In genomic region chr11:119807431-119808031, GRCm38 (mm10) we compare ENCODE assay signal across 11 mouse cellular contexts.
DNase-seq lines count a peak whose midpoint lies in the region; ATAC-seq and TF ChIP-seq lines count a peak whose summit lies in the region.
"Had no signal": no experiment of that assay in that cellular context is flagged by ENCODE, and none has a peak within 500 bp of the region (broad histone marks: within the 10 kb centered on the region; RNA-seq: fewer than 3 reads in every experiment).

No protein-coding gene starts in this region.

- no peaks in the 10 kb centered on the region for H3K27me3 ChIP-seq in hindbrain, embryonic 10.5 days (ENCODE audit: insufficient read depth, poor library complexity, severe bottlenecking)
- H3K27me3 ChIP-seq in hindbrain, postnatal 0 days (ENCODE audit: insufficient read depth, low read length), result no peaks in the 10 kb centered on the region
- H3K27me3 ChIP-seq in midbrain, embryonic 16.5 days (ENCODE audit: control insufficient read depth, insufficient read depth, low read depth, low read length), result no peaks in the 10 kb centered on the region
- no peaks in the 10 kb centered on the region for H3K27me3 ChIP-seq in heart, embryonic 11.5 days (ENCODE audit: control insufficient read depth, insufficient read depth, low read length)
- H3K27me3 ChIP-seq: stomach, embryonic 15.5 days had no signal

- TF ChIP-seq CTCF in hindbrain, postnatal 0 days (IDR thresholded peaks at IDR 0.05; ENCODE audit: low read depth), result no peak
- no peak for TF ChIP-seq CTCF in bone marrow, adult 2 months (IDR thresholded peaks at IDR 0.05; ENCODE audit: control insufficient read depth, insufficient read depth, low read length)

- no peak overlapping the region for H3K4me2 ChIP-seq in hindbrain, postnatal 0 days (ENCODE audit: low read depth, low read length)
- H3K4me2 ChIP-seq in midbrain, embryonic 16.5 days (ENCODE audit: low read length), result no peak overlapping the region
- no peak overlapping the region for H3K4me2 ChIP-seq in heart, embryonic 11.5 days
- H3K4me2 ChIP-seq: stomach, embryonic 15.5 days had no signal

- no peak overlapping the region for H3K4me3 ChIP-seq in hindbrain, embryonic 10.5 days
- no peak overlapping the region for H3K4me3 ChIP-seq in hindbrain, postnatal 0 days (ENCODE audit: low read length)
- H3K4me3 ChIP-seq in bone marrow, adult 2 months (replicated peaks; ENCODE audit: control insufficient read depth, low read depth, low read length), result no peak overlapping the region
- H3K4me3 ChIP-seq in midbrain, embryonic 16.5 days (ENCODE audit: low read depth, low read length), result no peak overlapping the region
- no peak overlapping the region for H3K4me3 ChIP-seq in heart, embryonic 11.5 days (ENCODE audit: low read depth, low read length)
- H3K4me3 ChIP-seq: gastrocnemius, adult 2 months; stomach, embryonic 15.5 days had no signal

- H3K4me1 ChIP-seq in hindbrain, embryonic 10.5 days (replicated peaks), result peaks cover 16% of the 10 kb centered on the region
- no peaks in the 10 kb centered on the region for H3K4me1 ChIP-seq in hindbrain, postnatal 0 days (ENCODE audit: insufficient read depth, low read length)
- peaks cover 7% of the 10 kb centered on the region for H3K4me1 ChIP-seq in bone marrow, adult 2 months (ENCODE audit: control insufficient read depth, insufficient read depth, low read length)
- peaks cover 7% of the 10 kb centered on the region; the same call in 1 of the 2 replicates for H3K4me1 ChIP-seq in midbrain, embryonic 16.5 days (ENCODE audit: control insufficient read depth, insufficient read depth, low read length)
- peaks cover 14% of the 10 kb centered on the region for H3K4me1 ChIP-seq in heart, embryonic 11.5 days (ENCODE audit: control insufficient read depth, insufficient read depth, low read length)

- peaks cover 69% of the 10 kb centered on the region for H3K36me3 ChIP-seq in hindbrain, embryonic 10.5 days
- peaks cover 5% of the 10 kb centered on the region; the same call in 1 of the 2 replicates for H3K36me3 ChIP-seq in hindbrain, postnatal 0 days (ENCODE audit: insufficient read depth, low read length)
- H3K36me3 ChIP-seq in midbrain, embryonic 16.5 days (ENCODE audit: control insufficient read depth, insufficient read depth, low read length), result peaks cover 3% of the 10 kb centered on the region; the same call in 1 of the 2 replicates
- peaks cover 3% of the 10 kb centered on the region; the same call in 1 of the 2 replicates for H3K36me3 ChIP-seq in heart, embryonic 11.5 days (ENCODE audit: control insufficient read depth, insufficient read depth, low read length)

- 81% methylated on average over 7 of the region's 7 CpGs for WGBS in hindbrain, embryonic 10.5 days
- 68% methylated on average over 7 of the region's 7 CpGs for WGBS in hindbrain, postnatal 0 days
- 25% methylated on average over 7 of the region's 7 CpGs for WGBS in bone marrow, adult 2 months
- WGBS in midbrain, embryonic 16.5 days, result 64% methylated on average over 7 of the region's 7 CpGs
- WGBS in heart, embryonic 11.5 days (ENCODE audit: insufficient replicate concordance), result 71% methylated on average over 7 of the region's 7 CpGs

- no peak overlapping the region for H3K9ac ChIP-seq in hindbrain, postnatal 0 days (replicated peaks; ENCODE audit: low read length)
- peak overlapping the region; percentile 23; the same call in 1 of the 2 replicates for H3K9ac ChIP-seq in midbrain, embryonic 16.5 days (ENCODE audit: low read depth, low read length)
- no peak overlapping the region for H3K9ac ChIP-seq in heart, embryonic 11.5 days (ENCODE audit: low read depth, low read length)
- H3K9ac ChIP-seq: stomach, embryonic 15.5 days had no signal

- no peaks in the 10 kb centered on the region for H3K9me3 ChIP-seq in hindbrain, embryonic 10.5 days
- no peaks in the 10 kb centered on the region for H3K9me3 ChIP-seq in hindbrain, postnatal 0 days (ENCODE audit: low read length)
- H3K9me3 ChIP-seq in midbrain, embryonic 16.5 days (replicated peaks; ENCODE audit: control insufficient read depth, low read length, poor library complexity, severe bottlenecking), result no peaks in the 10 kb centered on the region
- H3K9me3 ChIP-seq in heart, embryonic 11.5 days (replicated peaks; ENCODE audit: control insufficient read depth, low read length), result no peaks in the 10 kb centered on the region
- H3K9me3 ChIP-seq: stomach, embryonic 15.5 days had no signal

- no peak for ATAC-seq in hindbrain, postnatal 0 days
- ATAC-seq in midbrain, embryonic 16.5 days, result no peak
- no peak for ATAC-seq in heart, embryonic 11.5 days (replicated peaks; ENCODE audit: insufficient number of reproducible peaks, low FRiP score, low TSS enrichment)

- no peak for TF ChIP-seq POLR2A in bone marrow, adult 2 months (IDR thresholded peaks at IDR 0.05; ENCODE audit: borderline replicate concordance, control insufficient read depth, low read depth, low read length)

- DNase-seq in hindbrain, embryonic 10.5 days (ENCODE audit: low spot score), result no peak
- no peak for DNase-seq in hindbrain, postnatal 0 days (ENCODE audit: low spot score)
- peak; percentile 51 to 63 for DNase-seq in layer of hippocampus, adult 8-10 months (ENCODE audit: low spot score in 2 of 2)
- DNase-seq in yolk sac, embryonic 10.5 days (ENCODE audit: low spot score), result no peak
- DNase-seq in adrenal gland, adult 2 months, result no peak
- DNase-seq: cerebellum, postnatal 25 days; gastrocnemius, adult 2 months had no signal

- H3K27ac ChIP-seq in hindbrain, embryonic 10.5 days, result peak overlapping the region; percentile 62
- H3K27ac ChIP-seq in hindbrain, postnatal 0 days, result no peak overlapping the region
- peak overlapping the region; percentile 28; the same call in 1 of the 2 replicates for H3K27ac ChIP-seq in bone marrow, adult 2 months (ENCODE audit: control insufficient read depth, insufficient read depth, low read depth, low read length, poor library complexity)
- peak overlapping the region; percentile 60 for H3K27ac ChIP-seq in midbrain, embryonic 16.5 days (ENCODE audit: low read length)
- H3K27ac ChIP-seq in heart, embryonic 11.5 days (ENCODE audit: low read depth, low read length), result no peak overlapping the region
- H3K27ac ChIP-seq: gastrocnemius, adult 2 months; stomach, embryonic 15.5 days had no signal

Comparison
In these comparisons a context has a peak if more than half of its experiments do, and no peak if none do; other contexts are left out.
1. H3K27ac ChIP-seq: peak in hindbrain, embryonic 10.5 days (single experiment), bone marrow, adult 2 months (single experiment) and midbrain, embryonic 16.5 days (single experiment); none in hindbrain, postnatal 0 days (single experiment) and heart, embryonic 11.5 days (single experiment).
2. DNase-seq: peak in layer of hippocampus, adult 8-10 months (2 of 2); none in hindbrain, embryonic 10.5 days (single experiment), hindbrain, postnatal 0 days (single experiment), yolk sac, embryonic 10.5 days (single experiment) and adrenal gland, adult 2 months (single experiment).